Mouse (Mus musculus): ENCODE measurements around the gene Znrd1as.

DNA sequence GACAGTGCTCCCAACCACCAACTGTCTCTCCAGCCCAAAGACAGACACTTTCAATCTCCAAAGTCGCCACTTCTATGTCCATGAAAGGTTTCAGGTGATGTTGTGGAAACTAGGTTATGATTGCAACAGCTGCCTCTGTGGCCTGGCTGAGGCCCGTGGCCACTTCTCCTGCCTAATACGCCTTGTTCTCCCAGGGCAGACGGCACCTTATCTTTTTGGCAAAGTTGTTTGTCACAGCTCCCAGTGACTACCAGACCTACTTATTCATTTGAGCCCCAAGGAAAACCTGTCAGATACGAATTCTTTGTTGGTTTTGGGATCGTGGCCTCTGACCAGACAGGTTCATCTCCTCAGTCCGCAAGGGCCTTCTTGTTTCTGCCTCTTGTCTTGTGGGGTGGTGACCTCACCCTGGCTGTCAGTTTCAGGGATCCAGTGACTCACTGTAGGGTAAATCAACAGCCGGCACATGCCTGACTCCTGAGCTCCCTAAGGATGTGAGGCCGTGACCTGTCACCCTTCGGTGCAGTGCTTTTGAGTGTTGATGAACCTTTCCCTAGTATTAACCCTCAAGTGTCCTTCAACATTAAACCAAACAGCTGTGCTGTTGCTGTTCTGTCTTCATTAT is 30.8 kb upstream of the Znrd1as start:
- no peak for TF ChIP-seq CTCF (IDR thresholded peaks at IDR 0.05 in 2 of 3, conservative IDR thresholded peaks at IDR 0.05 in 1 of 3; ENCODE audit: control insufficient read depth in 1 of 3, insufficient read depth in 1 of 3, low read depth in 2 of 3, low read length in 3 of 3, poor library complexity in 1 of 3, severe bottlenecking in 1 of 3)
- TF ChIP-seq SIN3A (IDR thresholded peaks at IDR 0.05; ENCODE audit: low read length), result no peak
- no peak for TF ChIP-seq ETS1 (IDR thresholded peaks at IDR 0.05; ENCODE audit: low read depth, low read length)
- TF ChIP-seq MAX (IDR thresholded peaks at IDR 0.05; ENCODE audit: low read length), result no peak
- no peak for TF ChIP-seq POLR2A (IDR thresholded peaks at IDR 0.05; ENCODE audit: control insufficient read depth in 1 of 2, insufficient read depth in 1 of 2, low read depth in 1 of 2, low read length in 2 of 2, poor library complexity in 1 of 2)
- no peak for TF ChIP-seq MAFK (IDR thresholded peaks at IDR 0.05; ENCODE audit: borderline replicate concordance, low read depth, low read length)
- TF ChIP-seq SMC3 (IDR thresholded peaks at IDR 0.05; ENCODE audit: low read depth, low read length), result no peak
- TF ChIP-seq EP300 (IDR thresholded peaks at IDR 0.05; ENCODE audit: low read depth in 1 of 2, low read length in 2 of 2), result no peak
- no peak for TF ChIP-seq ZC3H11A (IDR thresholded peaks at IDR 0.05; ENCODE audit: low read depth, low read length)
- no peak for TF ChIP-seq NRF1 (IDR thresholded peaks at IDR 0.05; ENCODE audit: insufficient read depth, low read depth, low read length, poor library complexity, severe bottlenecking)
- TF ChIP-seq ZKSCAN1 (IDR thresholded peaks at IDR 0.05; ENCODE audit: low read depth, low read length), result no peak
- no peak for TF ChIP-seq POLR2AphosphoS5 (IDR thresholded peaks at IDR 0.05; ENCODE audit: borderline replicate concordance, low read depth, low read length)
- TF ChIP-seq HCFC1 (IDR thresholded peaks at IDR 0.05; ENCODE audit: low read depth, low read length), result no peak

Data from MEL (cell line).